Mouse (Mus musculus) adrenal gland, adult 18-20 months (tissue): ENCODE data around the gene Sub1. TPM values are rescaled to one million over a fixed set of nuclear protein-coding genes. Genes with fewer than 3 reads are reported as not detected.

Experiments
- DNase-seq, 2 experiments: peaks; one replicate each; pipeline ENCODE4 v3.0.0; 2021 to 2022; ENCODE audit warnings: low spot score in 2 of 2
- long read RNA-seq, 2 experiments: library from polyadenylated mRNA; stranded (forward); transcript quantifications; one replicate each; pipeline ENCODE4 v2.0.0; 2021
- total RNA-seq, 2 experiments: library from RNA; stranded (reverse); gene quantifications; 1 replicate in 1 of 2; 2 replicates in 1 of 2; pipeline ENCODE4 v1.2.3; 2021

The Sub1 gene
- total RNA-seq, result 100 to 1,000 TPM; 203 to 249 TPM
- long read RNA-seq, experiment 1, transcript Sub1-201 (5 exons, 3,372 nt), result major isoform, 41 of 44 reads
- long read RNA-seq, experiment 1, partial matches to known transcripts, result 0 of 44 reads
- long read RNA-seq, experiment 1, other reads (novel, unspliced or antisense), result 3 of 44 reads
- long read RNA-seq, experiment 2, transcript Sub1-201 (5 exons, 3,372 nt), result major isoform, 118 of 134 reads
- long read RNA-seq, experiment 2, partial matches to known transcripts, result 12 of 134 reads
- long read RNA-seq, experiment 2, other reads (novel, unspliced or antisense), result 4 of 134 reads

GRCm38 (mm10) chr15:11996883-11997282 is at the start of gene Sub1:
Gene Sub1 (minus strand): TSS chr15:11996983.
- no peak for DNase-seq

- DNase-seq, result no peak
Observed at GRCm38 (mm10) chr15:12040407-12040710, 43.6 kb upstream of the Sub1 start.

DNA sequence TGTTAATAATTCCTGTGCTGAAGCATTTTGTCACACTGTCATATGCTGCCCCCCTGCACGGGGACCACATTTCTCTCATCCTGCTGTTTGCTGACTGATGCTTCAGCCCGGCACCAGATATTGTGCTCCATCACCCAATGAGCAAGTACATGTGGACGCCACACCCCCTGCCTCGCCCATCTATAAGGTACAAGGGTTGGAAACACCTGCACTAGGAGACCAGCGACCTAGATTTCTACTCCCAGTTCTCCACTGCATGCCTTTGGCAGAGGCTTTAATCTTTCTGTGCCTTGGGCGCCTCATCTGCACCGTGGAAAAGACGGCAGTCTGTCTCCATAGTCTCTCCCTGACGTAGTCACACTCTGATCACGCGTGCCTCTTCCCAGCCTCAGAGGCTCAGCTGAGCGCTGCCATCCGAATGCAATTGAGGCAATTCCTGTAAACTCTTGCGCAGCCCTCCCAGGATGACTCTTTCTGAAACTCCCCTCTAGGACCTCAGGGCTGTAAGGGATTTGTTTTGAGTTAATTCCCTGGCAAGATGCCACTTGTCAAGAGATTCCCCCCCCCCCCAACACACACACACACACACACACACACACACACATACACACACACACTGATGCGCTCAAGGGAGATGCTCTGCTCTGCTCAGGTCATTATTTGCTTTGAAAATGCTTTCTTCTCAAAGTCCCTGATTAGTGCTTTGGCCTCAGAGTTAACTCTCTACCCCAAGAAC is 43.1 kb upstream of the Sub1 start:
- no peak for DNase-seq

DNA sequence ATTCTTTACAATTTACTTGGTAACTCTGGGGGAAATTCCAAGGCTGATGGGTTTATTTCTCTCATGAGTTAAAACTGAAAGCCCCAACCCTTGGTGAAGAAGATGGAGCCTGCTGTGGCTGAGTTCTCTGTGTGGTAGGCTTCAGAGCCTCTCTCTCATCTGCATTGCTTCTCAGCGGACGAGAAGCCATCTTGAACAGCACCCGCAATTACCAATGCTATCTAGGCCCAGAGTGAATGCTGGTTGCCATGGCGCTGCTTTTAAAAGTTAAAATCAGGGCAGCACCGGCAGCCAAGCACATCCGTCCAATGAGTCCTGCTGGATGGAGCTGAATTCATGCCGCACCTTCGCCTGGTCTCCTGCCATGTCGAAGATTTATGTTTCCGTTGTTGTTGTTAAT is 42.5 kb upstream of the Sub1 start:
- no peak for DNase-seq

GRCm38 (mm10) chr15:12037866-12038625 is 41.3 kb upstream of the Sub1 start:
- DNase-seq, result no peak

- no peak for DNase-seq
Observed at GRCm38 (mm10) chr15:12037217-12037616, 40.4 kb upstream of the Sub1 start.

DNA sequence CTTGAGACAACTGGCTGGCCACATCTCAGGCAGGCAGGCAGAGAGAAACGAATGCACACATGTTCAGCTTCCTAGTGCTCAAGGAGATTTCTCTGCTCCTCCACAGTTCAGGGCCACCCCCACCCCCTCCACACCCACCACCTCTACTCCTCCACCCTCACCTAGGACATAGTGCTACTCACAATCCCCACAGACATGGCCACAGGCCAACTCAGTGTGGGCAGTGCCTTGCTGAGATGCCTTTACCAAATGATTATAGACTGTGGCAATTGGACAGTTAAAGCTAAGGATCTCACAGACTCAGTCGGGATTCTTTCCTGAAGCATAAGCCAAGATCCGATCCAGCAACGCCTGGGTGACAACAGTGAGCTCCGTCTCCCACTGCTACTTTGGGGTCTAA is 39.9 kb upstream of the Sub1 start:
- DNase-seq, result no peak

DNA sequence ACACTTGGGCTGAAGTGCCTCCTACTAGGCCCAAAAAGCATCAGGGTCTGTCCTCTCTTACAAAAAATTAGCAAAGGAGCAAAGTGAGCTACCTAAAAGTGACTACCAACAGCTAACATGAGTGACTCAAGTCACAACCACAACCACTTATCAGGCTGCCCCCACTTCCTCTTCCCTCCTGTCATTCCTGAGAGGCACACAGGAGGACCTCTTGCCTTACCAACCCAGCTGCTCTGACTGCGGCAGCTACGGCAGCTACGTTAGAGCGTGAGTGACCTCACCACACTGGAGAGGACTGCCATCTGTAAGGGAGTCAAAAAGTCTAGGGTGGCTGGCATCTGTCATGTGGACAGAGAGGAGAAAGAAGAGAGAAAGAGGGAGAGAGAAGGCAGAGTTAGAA is 37.5 kb upstream of the Sub1 start:
- no peak for DNase-seq

GRCm38 (mm10) chr15:12033155-12033554 is 36.4 kb upstream of the Sub1 start:
- DNase-seq, result no peak

- no peak for DNase-seq
Observed at GRCm38 (mm10) chr15:12032512-12032911, 35.7 kb upstream of the Sub1 start.

GRCm38 (mm10) chr15:12031861-12032260 is 35.1 kb upstream of the Sub1 start:
- no peak for DNase-seq

DNA sequence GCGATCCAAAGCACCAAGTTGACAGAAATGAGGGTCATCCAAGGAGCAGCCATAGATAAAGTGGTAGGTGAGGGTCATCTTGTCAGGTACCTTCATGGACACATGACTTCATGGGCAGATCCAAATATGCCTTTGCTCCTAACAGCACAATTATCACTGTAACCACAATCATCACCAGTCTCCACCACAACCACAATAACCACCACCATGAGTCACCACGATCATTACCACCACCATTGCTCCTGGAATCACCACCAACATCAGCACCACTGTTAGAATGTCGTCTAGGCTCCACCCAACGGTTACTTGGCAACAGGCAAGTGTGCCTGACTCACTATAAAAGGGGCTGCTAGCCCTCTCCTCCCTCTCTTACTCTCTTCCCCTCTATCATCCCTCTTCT is 33.4 kb upstream of the Sub1 start:
- DNase-seq, result no peak

DNA sequence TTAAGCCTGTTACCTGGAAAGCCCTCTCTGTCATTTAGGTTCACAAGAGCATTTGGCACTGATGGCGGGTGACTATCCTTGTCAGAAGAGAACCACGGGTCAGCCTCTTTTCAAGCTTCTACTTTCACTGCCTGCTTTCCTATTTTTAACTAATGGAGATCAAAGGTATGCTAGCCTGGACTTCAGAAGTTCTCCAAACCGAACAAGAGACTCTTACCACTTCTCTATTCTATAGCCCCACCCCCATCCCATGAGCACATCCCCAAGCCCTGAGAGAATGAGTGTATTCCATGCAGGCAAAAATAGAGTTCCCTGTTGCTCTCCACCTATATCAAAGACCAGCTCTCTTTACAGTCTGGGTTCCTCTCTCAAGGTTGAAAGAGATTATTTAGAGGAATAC is 31.0 kb upstream of the Sub1 start:
- no peak for DNase-seq

- no peak for DNase-seq
Observed at GRCm38 (mm10) chr15:12026932-12027450, 30.2 kb upstream of the Sub1 start.

GRCm38 (mm10) chr15:12026026-12026425 is 29.2 kb upstream of the Sub1 start:
- DNase-seq, result no peak

DNA sequence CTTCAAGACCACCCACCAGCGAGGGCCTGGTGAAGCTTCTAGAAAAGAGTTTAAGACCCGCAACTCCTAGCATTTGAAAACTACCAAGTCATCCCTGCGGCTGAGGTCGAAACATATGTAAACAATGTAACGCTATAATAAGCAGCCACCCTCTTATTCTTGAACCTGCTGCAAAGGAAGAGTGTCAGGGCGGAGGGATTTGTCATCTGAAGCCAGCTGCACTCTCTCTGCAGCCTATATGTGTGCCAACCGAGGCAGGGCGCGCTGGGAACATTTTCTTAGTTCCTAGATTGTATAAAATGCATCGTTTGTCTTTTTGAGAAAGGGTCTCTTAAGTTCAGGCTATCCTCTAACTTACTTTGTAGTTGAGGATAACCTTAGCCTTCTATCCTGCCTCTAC is 28.6 kb upstream of the Sub1 start:
- DNase-seq, result no peak

DNA sequence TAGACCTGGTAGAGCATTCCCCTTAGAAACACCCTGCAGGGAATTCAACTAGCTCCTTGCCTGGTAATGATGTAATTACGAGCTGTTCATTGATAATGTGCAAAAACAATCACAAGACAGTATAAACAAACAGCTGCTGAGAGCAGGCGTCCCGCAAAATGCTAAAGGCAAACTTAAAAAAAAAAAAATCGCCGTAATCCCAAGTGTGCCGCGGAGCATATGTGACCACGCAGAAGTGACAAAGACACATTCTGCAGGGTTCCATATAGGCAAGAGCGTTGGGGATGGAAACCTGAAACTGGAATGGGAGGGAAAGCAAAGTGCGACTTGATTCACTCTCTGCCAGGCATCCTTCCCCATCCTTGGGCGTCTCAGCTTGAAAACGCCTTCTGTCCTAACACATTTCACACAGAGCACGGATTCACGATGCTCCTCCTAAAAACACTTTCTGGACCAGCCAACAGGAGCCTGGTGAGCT is 28.0 kb upstream of the Sub1 start:
- DNase-seq, result no peak

DNA sequence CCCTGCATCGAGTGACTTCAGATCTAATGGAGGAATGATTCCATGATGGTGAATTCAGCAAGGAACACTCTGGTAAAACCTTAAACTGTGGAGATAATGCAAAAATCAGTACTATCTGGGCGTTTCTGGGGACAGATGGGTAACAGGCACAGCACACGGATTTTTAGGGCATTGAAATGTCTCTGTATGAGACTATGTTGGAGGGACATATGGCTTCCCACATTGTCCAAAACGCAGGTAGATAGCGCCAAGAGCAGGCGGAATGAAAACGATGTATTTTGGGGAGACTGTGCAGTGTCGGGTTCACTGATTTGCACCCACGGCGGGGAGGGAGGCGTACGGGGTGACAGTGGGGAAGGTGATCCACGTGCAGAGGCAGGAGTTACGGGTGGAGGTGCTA is 22.7 kb upstream of the Sub1 start:
- DNase-seq, result no peak

- no peak for DNase-seq
Observed at GRCm38 (mm10) chr15:12018428-12018757, 21.6 kb upstream of the Sub1 start.

DNA sequence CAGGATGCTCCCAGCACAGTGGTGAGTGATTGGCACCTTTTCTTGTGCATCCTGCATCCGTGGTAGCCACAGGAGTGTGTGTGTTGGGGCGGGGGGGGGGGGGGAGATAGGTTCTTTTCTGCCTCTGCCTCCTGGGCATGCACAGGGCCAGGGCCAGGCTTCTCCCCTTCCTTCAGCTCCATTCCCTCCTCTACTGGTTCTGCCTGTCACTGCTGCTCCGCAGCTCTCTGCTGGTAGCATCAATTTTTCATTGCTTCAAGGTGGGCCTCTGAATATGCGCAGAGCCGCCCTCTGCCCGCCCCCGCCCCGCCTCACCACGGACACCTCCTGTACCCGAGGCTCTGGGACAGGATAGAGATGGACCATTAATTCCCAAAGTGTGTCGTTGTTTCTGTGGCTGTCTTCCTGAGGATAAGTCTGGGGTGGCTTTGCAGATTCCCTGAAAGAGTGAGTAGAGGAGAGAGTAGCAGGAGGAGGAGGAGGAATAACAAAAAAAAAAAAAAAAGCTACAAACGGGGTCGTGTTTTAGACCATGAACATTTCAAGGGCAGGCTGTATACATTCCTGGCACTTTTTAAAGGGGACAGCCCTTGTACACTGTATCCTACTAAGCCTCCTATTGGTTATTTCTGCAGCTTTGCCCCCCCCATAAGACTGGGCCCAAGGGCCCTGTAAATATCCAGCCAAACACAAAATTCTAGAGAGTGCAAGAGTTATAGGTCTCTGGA is 21.1 kb upstream of the Sub1 start:
- no peak for DNase-seq

- no peak for DNase-seq
Observed at GRCm38 (mm10) chr15:12014197-12014905, 17.6 kb upstream of the Sub1 start.
